Mouse (Mus musculus) adrenal gland, postnatal 14 days (tissue): ENCODE results near the gene Morn5. TPM values are rescaled to one million over a fixed set of nuclear protein-coding genes. Genes with fewer than 3 reads are reported as not detected.

Source experiments
- DNase-seq: peaks from one replicate; pipeline ENCODE4 v3.0.0; 2021; ENCODE audit warnings: mixed read lengths
- long read RNA-seq, 2 experiments: library from polyadenylated mRNA; stranded (forward); transcript quantifications; one replicate each; pipeline ENCODE4 v2.0.0; 2021
- total RNA-seq: library from RNA; stranded (reverse); gene quantifications from 2 replicates; pipeline ENCODE4 v1.2.3, GENCODE M21; 2021

The Morn5 gene
- total RNA-seq = not detected in 2 replicates
- long read RNA-seq, experiment 1 = 0 reads
- long read RNA-seq, experiment 2 = 0 reads

DNA sequence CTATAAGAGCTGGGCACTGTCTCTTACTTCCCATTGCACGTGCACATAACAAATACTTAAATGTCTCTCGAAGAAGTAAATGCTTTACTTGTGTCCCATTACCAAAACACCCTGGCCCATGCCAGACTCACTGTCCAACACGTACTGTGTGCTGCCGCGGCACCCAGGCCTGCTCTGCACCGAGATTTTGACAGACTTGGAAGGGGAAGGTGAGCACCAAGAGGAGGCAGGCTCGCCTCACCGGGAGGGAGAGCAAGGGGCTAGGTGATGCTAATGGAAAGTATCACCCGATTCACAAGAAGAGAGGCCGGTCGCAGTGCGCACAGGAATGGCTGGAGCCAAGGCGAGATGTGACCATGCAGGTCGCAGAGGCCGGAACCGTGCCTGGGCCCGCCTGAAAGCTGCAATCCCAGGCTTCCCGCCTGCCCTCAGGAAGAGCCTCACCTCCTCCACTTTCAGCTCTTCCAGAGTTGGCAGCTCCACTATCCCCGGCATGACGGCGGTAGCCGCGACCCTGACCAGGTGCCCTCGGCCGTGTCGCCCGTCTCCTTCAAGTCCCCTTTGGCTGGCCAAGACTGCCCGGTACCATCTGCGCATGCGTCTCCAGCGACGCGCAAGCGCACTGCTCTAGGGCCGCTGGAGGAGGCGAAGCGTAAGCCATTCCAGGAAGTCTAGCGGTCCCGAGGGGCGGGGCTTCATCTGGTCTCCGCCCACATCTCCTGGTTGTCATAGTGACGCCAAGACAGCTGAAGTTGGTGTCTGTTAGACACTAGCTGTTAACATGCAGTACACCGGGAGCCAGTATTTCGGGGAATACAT lies at the start of gene Morn5, which contains the start of gene Ndufa8:
Gene Morn5 (plus strand): TSS at position 711 of the 819 bp plus-strand sequence.
Gene Ndufa8 (minus strand): TSS at position 659 of the 819 bp plus-strand sequence.
- peak; percentile 100 for DNase-seq

DNA sequence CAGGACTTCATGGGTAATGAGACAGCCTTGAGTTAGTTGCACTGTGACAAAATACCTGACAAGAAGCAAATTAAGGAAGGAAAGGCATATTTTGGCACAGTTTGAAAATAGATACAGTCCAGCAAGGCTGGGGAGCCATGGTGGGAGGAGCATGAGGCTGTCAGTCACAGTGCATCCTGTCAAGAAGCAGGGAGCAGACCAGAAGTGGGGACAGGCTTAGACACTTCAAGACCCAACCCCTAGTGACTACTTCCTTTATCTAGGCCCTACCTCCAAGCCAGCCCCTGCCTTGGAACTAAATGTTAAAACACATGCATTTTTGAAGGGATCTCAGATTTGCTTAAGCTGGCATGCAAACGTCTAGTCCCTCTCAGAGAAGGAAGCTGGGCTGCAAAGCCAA lies 48.9 kb upstream of the Morn5 start:
- DNase-seq = no peak

DNA sequence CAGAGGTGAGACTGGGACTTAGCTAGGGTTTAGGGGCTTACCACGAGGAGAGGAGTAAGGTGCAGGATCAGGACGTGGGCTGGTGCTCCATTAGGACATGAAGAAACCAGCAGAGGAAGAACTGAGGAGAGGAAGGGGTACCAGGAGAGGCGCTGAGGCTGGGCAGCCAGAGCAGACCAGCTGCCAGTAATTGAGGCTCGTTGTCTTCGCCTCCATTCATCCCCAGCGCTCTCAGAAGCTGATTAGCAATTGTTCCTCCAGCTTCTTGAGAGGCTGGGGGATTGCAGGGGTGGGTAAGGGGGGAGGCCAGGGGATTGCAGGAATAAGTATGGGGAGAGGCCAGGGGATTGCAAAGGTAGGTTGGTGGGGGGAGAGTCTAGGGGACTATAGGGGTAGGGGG lies 47.1 kb upstream of the Morn5 start:
- no peak for DNase-seq

DNA sequence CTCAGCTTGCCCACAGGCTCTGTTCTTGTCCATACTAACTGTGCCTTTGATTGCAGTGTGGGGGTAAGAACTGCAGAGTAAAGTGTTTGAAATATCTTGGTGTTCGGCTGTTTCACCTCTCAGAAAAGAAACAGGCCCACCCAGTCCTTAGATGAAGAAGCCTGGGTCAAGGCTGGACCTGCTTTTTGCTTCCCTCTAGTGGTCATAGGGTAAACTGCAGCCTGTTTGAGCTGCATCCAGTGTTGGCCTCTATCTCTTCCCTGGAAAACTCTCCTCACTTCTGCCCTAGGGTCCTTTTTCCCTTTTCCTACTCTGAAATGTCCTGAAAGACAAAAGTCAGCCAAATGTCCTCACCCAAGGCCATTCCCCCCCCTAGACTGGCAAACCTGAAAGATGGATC lies 41.2 kb upstream of the Morn5 start:
- peak; percentile 61 for DNase-seq

DNA sequence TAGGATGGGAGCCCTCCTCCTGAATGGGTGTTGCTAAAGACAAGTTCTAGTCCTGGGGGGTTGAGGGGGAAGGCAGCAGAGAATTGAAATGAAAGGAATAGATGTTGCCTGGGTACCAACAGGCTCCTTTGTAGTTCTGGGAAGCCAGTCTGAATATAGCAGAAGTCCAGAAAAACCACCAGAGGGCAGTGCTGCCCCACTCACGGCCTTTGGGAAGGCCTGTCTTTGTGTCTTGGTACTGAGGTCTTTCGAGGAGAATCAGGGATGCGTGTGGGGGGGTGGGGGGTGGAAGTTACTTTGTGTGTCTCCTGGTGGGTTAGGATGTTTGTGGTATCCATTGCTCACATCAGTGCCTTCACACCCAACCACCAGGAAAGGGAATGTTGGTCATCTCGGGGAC lies 39.9 kb upstream of the Morn5 start:
- DNase-seq = peak; percentile 84

DNA sequence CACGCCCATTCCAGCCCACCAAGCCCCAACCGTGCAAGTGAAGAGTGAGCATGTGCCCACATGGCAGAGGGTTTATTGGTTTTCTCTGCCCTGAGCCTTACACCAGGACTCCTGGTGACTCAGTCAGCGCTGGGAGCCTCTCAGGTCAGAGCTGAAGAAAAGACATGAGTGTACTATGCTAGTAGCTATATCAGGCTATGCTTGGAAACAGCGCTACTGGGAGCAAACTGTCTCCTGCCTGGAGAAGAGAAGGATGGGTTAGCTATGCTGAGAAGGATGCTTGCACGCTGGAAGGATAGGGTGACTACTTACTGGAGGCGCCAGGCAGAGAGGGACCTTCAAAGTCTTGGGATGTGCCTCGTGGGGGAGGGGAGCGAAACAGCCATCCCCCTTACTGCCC lies 38.7 kb upstream of the Morn5 start:
- no peak for DNase-seq

DNA sequence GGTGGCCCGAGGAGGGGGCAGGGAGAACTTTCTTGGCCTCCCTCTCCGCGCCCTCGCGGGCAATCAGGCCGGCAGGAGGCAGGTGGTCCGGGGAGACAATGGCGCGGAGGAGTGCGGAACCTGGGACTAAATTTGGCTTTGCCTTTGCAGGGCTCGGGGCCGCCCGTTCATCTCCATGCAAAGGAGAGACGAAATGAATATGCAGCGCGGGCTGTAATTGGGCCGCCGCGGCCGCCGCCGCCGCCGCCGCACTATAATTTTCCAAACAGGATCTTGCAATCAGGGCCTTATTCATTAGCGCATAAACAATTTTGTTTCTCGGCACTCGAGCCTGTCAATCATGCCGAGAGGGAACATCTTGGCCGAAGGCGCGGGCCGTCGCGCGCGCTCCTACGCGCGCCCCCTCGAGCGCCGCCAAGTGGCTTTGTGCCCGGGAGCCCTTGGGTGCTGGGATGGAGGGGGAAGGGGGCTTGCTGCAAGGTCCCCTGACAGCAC lies 37.9 kb upstream of the Morn5 start:
- DNase-seq = peak; percentile 41

DNA sequence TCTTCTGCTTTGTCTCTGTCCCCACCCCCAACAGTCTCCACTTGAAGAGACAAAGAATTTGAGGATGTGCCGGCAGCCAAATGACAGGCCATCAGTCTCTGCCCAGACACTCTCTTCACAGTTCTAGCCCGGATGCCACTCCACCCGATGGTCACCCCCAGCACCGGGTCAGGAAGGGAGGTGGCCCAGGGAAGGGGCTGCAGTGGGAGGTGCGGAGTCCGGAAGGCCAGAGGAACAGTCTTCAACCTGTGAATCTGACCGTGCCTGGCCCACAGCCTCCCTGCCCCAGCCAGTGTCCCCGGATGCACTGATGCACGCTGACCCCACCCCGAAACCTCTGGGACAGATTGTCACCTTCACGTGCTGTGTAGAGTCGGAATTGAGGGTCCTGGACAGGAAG lies 36.2 kb upstream of the Morn5 start:
- DNase-seq = peak; percentile 50

DNA sequence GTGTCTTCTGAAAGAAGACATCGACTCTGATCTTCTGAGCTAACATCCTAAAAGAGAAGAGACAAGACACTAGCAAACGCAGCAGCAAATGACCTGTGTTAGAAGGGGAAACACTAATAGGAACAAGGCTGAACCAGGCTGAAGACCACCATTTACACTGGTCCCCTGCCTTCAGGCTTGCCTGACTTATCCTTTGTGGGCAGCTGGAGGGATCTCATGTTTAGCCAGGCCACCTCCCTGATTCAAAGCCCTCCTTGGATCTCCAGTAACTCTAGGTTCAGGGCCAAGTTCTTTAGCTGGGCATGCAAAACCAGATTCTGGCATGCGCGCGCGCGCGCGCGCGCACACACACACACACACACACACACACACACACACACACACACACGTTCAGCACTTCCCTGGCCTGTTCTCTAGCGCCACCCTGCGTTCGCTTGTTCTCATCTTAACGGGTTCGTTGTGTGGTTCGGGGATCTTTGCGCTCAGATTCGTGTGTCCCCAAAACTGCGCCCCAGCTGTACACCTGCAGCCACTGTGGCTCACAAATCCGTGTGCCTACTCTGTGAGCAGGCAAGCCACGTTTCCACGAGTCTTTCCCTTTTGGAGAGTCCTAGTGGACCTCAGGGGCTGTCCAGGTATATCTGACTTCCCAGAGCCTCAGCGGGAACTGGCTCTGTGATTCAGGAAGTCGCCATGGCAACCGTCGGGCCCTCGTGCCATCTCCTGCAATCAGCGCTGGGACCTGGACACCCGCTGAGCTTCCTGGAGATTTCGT lies 27.7 kb upstream of the Morn5 start:
- DNase-seq = peak; percentile 90

DNA sequence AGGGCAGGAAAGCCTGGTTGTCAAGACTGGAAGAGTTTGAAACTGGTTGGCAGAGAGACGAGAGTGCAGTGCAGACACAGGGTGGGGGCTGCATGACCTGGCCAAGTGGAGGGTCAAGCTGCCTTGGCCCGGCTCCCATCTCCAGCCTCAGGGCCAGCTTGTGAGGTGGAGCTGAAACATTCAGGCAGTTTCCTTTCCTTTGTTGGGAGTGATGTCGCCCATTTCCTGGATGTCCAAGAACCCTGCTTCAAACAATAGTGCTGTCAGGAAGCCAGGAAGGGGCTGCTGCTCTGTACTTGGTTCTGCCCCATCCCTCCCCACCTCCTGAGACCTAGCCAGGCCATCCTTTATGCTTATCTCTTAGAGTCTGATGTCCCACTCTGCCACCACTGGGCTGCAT lies 26.0 kb upstream of the Morn5 start:
- DNase-seq = peak; percentile 73

DNA sequence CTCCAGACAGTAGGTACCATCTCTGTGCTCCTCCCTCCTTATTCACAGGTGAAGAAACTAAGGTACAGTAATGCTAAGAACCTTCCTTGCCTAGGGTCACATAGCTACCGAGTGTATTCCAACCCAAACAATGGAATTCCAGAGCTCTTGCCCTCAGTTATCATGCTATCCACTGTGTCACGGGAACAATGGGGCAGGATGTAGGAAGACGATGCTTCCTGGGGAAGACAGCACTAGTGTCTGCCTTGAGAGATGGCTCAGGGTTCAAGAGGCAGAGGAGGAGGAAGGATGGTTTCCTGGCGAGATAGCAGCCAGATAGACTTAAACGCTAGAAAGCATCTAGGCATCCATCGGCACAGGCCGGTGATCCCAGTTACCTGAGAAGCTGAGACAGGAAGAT lies 16.4 kb upstream of the Morn5 start:
- DNase-seq = no peak

DNA sequence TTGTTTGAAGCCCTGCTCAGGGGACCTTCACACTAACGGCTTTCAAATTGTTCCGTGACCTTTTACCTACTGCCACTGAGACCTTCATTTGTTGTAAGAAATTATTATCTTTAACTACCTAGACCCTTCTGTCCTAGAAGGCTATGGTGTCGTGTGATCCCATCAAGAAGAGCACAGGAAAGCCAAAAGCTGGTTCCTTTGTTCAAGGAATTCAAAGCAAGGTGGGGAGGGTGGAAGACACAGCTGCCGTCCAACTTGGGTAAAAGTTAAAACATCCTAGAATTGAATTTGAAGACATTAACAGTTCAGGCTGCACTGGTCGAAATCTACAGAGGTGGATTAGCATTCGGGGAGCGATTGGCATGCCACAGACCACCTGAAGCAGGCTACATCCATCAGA lies 15.3 kb upstream of the Morn5 start:
- no peak for DNase-seq

DNA sequence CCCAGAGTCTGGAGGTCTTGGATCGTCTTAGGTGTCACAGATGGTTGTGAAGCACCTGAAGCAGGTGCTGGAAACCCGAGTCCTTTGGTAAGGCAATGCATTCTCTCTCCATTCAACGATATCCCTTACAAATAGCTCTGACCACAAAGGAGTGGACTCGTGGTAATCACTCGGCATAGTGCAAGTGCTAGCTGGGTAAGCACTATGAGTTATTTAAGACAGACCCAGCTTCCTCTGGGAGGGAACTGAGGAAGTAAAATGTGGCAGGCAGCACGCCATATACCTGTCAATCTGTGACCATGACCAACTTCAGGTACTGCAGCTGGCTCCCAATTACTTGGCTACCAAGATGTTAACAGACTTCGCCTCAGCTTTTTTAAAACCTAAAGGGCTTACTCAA lies 14.4 kb upstream of the Morn5 start:
- DNase-seq = no peak

DNA sequence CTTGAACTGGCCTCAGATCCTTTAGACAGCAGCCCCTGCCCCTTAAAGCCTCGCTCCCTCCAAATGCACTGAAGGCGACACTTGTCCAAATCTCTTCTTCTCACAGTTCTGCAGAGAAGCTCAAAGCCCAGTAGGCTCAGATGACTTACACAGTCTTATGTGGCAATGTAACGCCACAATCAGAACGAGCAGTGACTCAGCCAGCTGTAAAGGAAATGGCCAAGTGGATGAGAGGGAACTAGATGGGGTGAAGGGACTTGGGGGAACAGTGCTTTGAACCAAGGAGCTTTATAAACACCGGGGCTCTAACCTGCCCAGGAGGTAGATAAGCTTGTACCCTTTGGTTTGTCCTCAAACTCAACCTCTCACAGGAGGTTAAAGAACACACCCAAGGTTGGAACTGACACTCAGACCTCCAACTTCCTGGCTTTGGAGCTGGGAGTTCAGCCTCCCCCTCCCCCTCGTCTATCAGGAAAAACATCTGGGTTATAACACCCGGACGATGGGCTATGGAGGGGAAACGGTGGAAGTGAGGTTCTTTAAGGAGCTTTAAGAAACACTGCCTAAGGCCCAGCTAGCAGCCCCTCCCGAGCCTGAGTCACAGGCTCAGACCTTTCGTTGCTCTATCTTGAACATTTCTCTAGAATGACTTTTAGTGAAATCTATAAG lies 13.7 kb upstream of the Morn5 start:
- DNase-seq = peak; percentile 38

DNA sequence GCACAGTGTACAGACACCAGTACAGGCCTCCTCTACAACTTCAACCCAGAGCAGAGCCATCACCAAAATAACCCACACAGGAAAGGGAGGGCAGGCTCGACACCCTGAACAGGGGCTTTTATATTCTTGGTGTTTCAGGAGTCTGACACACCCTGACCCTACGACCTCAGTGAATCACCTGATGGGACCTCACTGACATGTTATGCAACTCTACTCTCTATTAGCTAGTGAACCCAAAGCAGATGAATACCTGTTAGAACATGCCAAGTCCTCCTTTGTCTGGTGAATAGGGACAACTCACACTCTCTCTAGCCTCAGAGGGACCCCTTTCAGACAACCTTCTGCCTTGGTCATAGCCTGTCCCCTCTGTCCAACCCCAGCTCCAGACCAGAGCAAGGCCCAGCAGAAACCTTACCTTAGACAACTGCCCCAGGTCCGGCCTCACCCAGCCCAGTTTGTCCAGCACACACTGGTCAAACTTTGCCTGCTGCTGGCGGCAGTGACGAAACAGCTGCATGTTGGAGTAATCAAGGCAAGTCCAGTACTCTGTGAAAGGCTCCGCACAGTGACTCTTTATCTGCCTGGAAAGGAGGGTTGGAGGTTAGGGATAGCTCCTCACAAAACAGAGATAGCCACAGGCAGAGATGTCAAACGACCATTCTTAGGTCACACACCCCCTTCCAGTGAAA lies 9.8 kb upstream of the Morn5 start:
- DNase-seq = no peak

DNA sequence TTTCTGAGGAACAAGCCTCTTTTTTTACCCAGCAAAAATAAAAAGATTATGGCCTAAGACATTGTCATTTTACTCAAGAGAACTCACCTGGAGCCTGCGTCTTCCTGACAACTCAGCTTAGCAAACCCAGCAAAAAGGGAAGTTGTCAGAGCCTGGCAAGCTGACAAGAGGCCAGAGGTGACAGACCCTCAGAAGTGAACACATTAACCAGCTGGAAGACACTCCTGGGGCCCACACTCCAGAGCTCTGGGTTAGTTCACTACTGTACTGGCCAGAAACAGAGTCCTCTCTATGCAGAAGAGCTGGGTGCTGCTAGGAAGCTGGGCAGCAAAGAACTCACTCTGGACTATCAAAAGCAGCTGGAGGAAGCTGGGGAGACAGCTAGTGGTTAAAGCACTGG lies 8.4 kb upstream of the Morn5 start:
- no peak for DNase-seq

DNA sequence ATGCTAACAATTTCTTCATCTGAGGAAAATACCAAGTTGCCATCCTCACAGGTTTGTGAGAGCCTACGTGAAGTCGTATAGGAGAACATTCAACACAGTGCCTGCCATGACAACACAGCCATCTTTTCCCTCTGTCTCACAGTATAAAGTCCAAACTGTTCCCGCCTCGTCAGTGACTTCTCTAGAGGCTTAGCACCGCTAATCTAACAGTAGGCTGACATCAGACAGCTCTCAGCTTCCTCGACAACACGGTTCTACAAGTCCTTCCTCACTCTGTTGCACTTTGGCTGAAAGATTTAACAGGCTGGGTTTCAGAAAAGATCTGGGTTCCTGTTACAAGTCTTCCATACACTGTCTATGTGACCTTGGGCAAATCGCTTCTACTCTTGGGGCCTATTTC lies 1.1 kb upstream of the Morn5 start:
- no peak for DNase-seq

DNA sequence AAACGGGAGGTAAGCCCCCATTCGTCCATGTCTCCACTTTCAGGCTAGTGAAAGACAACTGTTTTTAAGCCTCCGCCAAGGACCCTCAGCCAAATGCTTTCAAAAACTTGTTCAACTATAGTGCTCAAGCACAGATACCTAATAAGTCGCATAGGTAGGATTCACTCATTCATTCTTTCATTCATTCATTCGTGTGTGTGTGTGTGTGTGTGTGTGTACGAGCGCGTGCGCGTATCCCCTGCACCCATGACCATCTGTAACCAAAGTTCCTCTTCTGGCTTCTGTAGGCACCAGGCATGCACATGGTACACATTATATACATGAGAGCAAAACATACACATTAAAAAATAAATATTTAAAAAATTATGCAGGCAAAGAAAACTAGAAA lies 303 bp downstream of the Morn5 start:
- no peak for DNase-seq

DNA sequence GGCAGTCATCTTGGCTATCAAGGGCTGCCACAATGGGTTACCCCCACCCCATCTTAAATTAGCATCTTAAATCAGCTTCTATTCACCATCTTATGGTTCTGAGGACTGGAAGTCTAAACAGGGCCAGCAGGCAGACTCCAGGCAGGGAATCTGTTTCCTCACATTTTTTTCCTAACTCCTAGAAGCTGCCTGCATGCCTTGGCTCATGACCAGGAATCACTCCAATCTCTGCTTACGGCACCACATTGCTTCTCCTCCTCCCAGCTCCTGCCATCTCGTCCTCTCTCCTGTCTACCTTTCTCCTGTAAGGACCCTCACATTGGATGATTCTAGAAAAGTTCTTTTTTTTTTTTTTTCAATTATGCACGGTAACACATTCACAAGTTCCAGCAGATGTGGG lies 4.0 kb downstream of the Morn5 start:
- no peak for DNase-seq

DNA sequence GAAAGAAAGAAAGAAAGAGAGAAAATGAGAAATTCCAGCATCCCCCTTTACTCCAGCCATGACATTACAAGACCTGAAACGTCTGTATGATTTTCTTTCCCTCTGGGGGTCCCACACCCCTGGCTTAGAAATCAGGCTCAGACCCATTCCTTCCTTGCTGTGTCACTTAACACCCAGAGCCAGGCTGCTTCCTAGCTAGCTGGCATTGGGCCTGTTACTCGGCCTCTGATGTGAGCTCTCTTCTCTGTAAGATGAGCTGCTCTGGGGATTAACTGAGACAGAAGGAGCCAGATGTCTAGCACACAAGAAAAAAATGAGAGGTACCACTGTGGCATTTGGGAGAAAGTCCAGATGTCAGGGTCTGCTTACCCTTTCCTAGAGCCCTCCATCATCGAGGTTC lies 7.0 kb downstream of the Morn5 start:
- no peak for DNase-seq

DNA sequence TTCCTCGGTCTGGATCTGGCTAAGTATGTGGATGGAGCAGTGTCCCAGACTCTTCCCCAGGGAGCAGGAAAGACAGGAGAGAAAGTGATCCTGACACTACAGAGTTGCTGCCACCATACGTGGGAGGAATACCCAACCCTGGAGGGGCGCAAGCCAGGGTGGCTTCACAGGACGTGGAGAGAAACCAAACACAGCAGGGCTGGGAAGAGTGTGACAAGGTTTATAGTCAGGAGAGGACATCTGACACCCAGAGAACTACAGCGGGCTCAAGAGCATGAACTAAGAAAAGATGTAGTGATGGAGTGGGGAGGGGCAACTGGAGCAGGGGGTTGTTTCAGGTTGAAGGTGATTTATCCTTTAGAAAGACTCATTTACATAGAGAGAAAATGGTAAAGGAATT lies 12.2 kb downstream of the Morn5 start:
- DNase-seq = no peak

DNA sequence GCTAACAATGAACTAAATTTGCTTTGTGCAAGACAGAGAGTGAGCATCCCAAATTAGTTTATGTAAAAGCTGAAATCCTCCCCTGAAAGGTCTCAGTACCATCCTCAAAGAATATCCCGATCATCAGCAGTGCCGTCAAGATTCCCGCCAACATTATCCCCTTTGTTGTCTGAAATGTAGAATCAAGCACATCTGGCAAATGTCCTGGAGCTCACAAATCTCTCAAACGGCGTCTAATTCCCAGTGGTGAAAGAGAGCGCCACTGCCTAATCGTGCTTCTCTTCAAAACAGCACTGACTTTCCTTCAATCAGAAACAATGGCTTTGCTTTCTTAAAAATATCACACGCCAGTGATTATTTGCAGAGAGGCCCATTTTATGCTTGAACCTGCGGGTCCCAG lies 17.9 kb downstream of the Morn5 start:
- DNase-seq = no peak
